Mouse (Mus musculus) liver, embryonic 14.5 days (tissue): Measurements from ENCODE around the gene Smg1. TPM values are rescaled to one million over a fixed set of nuclear protein-coding genes. Genes with fewer than 3 reads are reported as not detected.

Source experiments
- ATAC-seq: fragments of 200-750 bp; cut with Nextera tagmentation; 2 replicates; pipeline ENCODE4 v1.8.0; 2017; ENCODE audit warnings: moderate number of reproducible peaks, mild to moderate bottlenecking, moderate library complexity; ENCODE audit not compliant: insufficient read depth
- DNase-seq, 3 experiments: peaks; one replicate each; pipeline ENCODE4 v3.0.0-alpha.2; 2012 to 2013; ENCODE audit warnings: low read depth in 3 of 3, low spot score in 3 of 3
- H3K27ac ChIP-seq: fragments of 300-500 bp; sonication (generic); 2 replicates; pipeline ENCODE4 v1.5.1; 2014; ENCODE audit warnings: moderate library complexity, mild to moderate bottlenecking, control low read depth, inconsistent platforms
- H3K27me3 ChIP-seq: fragments of 300-500 bp; sonication (generic); 2 replicates; pipeline ENCODE4 v1.6.1; 2014; ENCODE audit warnings: mild to moderate bottlenecking, low read length, moderate library complexity; ENCODE audit not compliant: control insufficient read depth, insufficient read depth
- H3K36me3 ChIP-seq: fragments of 300-500 bp; sonication (generic); replicated peaks from 2 replicates; pipeline ENCODE4 v1.6.1; 2014; ENCODE audit warnings: low read depth; ENCODE audit not compliant: control insufficient read depth, insufficient read depth
- H3K4me1 ChIP-seq, 2 experiments: fragments of 200-500 bp in 1 of 2; fragments of 300-500 bp in 1 of 2; sonication (generic) in 1 of 2; replicated peaks; 2 replicates each; pipeline ENCODE4 v1.6.1; 2012 to 2014; ENCODE audit warnings: antibody characterized with exemption in 1 of 2, inconsistent platforms in 1 of 2, low read length in 1 of 2; ENCODE audit not compliant: control insufficient read depth in 2 of 2, insufficient read depth in 2 of 2
- H3K4me2 ChIP-seq: fragments of 300-500 bp; sonication (generic); 2 replicates; pipeline ENCODE4 v1.6.1; 2014; ENCODE audit warnings: low read depth, mild to moderate bottlenecking, control low read depth, moderate library complexity
- H3K4me3 ChIP-seq, 2 experiments: fragments of 200-500 bp in 1 of 2; fragments of 300-500 bp in 1 of 2; sonication (generic) in 1 of 2; 2 replicates each; pipeline ENCODE4 v1.5.1; 2012 to 2014; ENCODE audit warnings: low read depth in 2 of 2, low read length in 2 of 2, mild to moderate bottlenecking in 2 of 2, control low read depth in 1 of 2, inconsistent platforms in 1 of 2, moderate library complexity in 1 of 2; ENCODE audit not compliant: insufficient read depth in 1 of 2
- H3K9ac ChIP-seq: fragments of 300-500 bp; sonication (generic); replicated peaks from 2 replicates; pipeline ENCODE4 v1.6.1; 2014; ENCODE audit warnings: mild to moderate bottlenecking, control low read depth, moderate library complexity
- H3K9me3 ChIP-seq: fragments of 300-500 bp; sonication (generic); 2 replicates; pipeline ENCODE4 v1.6.1; 2016; ENCODE audit warnings: low read length, mixed read lengths; ENCODE audit not compliant: control insufficient read depth
- CTCF ChIP-seq: IDR thresholded peaks from 2 replicates; pipeline ENCODE4 v1.5.1; 2016; ENCODE audit warnings: antibody characterized with exemption, low read depth, control low read depth
- EP300 ChIP-seq: IDR thresholded peaks from 2 replicates; pipeline ENCODE4 v1.6.1; 2016; ENCODE audit warnings: antibody characterized with exemption, low read depth
- WGBS: fragments of 180-500 bp; shearing (Covaris S2); extraction: QIAGEN DNeasy Blood & Tissue Kit; methylation state at CpG from one replicate; pipeline ENCODE4 v1.1.7; 2014; ENCODE audit not compliant: insufficient replicate concordance; 5-methylcytosine and 5-hydroxymethylcytosine counted together
- polyA plus RNA-seq, 2 experiments: library from polyadenylated mRNA; depleted of rRNA in 1 of 2; stranded (reverse) in 1 of 2; unstranded in 1 of 2; fragments of >200 nt; fragmentation: Nextera tagmentation in 1 of 2; extraction: Ambion mirVana in 1 of 2; gene quantifications; 2 replicates each; pipeline versions ENCODE4 v1.2.1 to v1.2.3; 2012 to 2014

The Smg1 gene
- polyA plus RNA-seq, 2 experiments: 5.7 to 10.5 TPM

DNA sequence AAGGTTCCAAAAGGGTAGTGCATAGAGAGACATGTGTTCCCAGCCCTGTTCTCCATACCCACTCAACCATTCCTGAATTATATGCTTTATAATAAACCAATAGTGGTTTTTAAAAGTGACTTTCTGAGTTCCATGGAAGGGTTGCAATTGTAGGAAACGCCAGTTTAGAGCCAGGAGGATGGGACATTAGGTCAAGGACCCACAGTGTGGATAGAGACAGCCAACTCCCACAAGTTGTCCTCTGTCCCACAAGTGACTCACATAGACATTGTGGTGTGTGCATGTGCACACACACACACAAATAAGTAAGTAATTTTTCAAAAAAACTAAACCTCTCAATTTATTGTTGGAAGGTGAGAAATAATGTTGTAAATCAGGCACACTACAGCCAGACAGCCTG lies 20.1 kb upstream of the Smg1 start:
- peaks cover 0 to 7% of the 10 kb centered on the region in 2 experiments; a peak in 2 of 4 replicates for H3K4me1 ChIP-seq
- 35% methylated on average over 1 of the region's 1 CpGs for WGBS
- ATAC-seq: no peak
- H3K9me3 ChIP-seq: no peaks in the 10 kb centered on the region
- H3K9ac ChIP-seq: no peak overlapping the region
- H3K27me3 ChIP-seq: no peaks in the 10 kb centered on the region
- DNase-seq: no peak
- H3K36me3 ChIP-seq: no peaks in the 10 kb centered on the region
- H3K27ac ChIP-seq: no peak overlapping the region
- no peak overlapping the region for H3K4me2 ChIP-seq
- no peak overlapping the region for H3K4me3 ChIP-seq
- TF ChIP-seq EP300 (no peak), CTCF (no peak)

- ATAC-seq (no peak), DNase-seq (no peak)
- TF ChIP-seq CTCF: no peak
- TF ChIP-seq EP300: no peak
- Histone ChIP-seq H3K9ac (no peak overlapping the region), H3K27me3 (no peaks in the 10 kb centered on the region), H3K27ac (no peak overlapping the region), H3K4me1 (peaks cover 0 to 7% of the 10 kb centered on the region in 2 experiments; a peak in 2 of 4 replicates), H3K4me2 (no peak overlapping the region), H3K4me3 (no peak overlapping the region), H3K9me3 (no peaks in the 10 kb centered on the region), H3K36me3 (no peaks in the 10 kb centered on the region)
- WGBS: 34% methylated on average over 5 of the region's 5 CpGs
Observed at GRCm38 (mm10) chr7:118262409-118262808, 18.9 kb upstream of the Smg1 start.

- no peak overlapping the region for H3K27ac ChIP-seq
- H3K9me3 ChIP-seq: no peaks in the 10 kb centered on the region
- no peak for DNase-seq
- ATAC-seq: no peak
- no peaks in the 10 kb centered on the region for H3K27me3 ChIP-seq
- H3K9ac ChIP-seq: no peak overlapping the region
- 64% methylated on average over 7 of the region's 7 CpGs for WGBS
- H3K4me1 ChIP-seq: peaks cover 0 to 2% of the 10 kb centered on the region in 2 experiments; a peak in 1 of 4 replicates
- H3K4me2 ChIP-seq: no peak overlapping the region
- no peak overlapping the region for H3K4me3 ChIP-seq
- no peaks in the 10 kb centered on the region for H3K36me3 ChIP-seq
- no peak for TF ChIP-seq CTCF
- TF ChIP-seq EP300: no peak
Observed at GRCm38 (mm10) chr7:118259676-118260305, 16.3 kb upstream of the Smg1 start.

- no peak overlapping the region for H3K4me2 ChIP-seq
- H3K36me3 ChIP-seq: no peaks in the 10 kb centered on the region
- no peak overlapping the region for H3K9ac ChIP-seq
- 0 out of 4 replicates have a peak, but pooled peaks cover 0 to 2% of the 10 kb centered on the region in 2 experiments for H3K4me1 ChIP-seq
- no peak for ATAC-seq
- no peak overlapping the region for H3K4me3 ChIP-seq
- no peak for TF ChIP-seq EP300
- no peak for TF ChIP-seq CTCF
- no peak overlapping the region for H3K27ac ChIP-seq
- H3K9me3 ChIP-seq: no peaks in the 10 kb centered on the region
- H3K27me3 ChIP-seq: no peaks in the 10 kb centered on the region
- DNase-seq: no peak
Observed at GRCm38 (mm10) chr7:118258451-118258850, 15.0 kb upstream of the Smg1 start.

DNA sequence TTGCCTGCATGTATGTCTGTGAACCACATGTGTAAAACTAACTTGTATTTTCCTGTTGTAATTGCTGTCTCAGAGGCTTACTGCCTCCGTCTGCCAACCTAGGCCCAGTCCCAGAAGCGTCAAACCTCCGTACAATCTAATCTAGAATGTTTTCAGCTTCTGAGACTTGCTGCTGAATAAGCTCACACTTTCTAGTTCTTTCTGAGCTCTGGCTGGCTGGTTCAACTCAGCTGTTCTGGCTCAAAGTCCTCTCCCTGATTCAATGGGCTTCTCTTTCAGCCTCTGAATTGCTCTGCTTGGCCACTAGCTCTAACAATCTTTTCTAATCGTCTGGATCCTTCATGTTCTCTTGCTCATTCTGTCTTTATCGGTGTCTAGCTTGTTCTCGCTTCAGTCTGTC lies 13.3 kb upstream of the Smg1 start:
- Histone ChIP-seq H3K4me3 (no peak overlapping the region), H3K27ac (no peak overlapping the region)

More for the DNA sequence above, 13.3 kb upstream of the Smg1 start:
- H3K4me2 ChIP-seq: no peak overlapping the region
- no peaks in the 10 kb centered on the region for H3K27me3 ChIP-seq
- no peaks in the 10 kb centered on the region for H3K9me3 ChIP-seq
- H3K36me3 ChIP-seq: no peaks in the 10 kb centered on the region
- no peak overlapping the region for H3K9ac ChIP-seq
- no peak for DNase-seq
- H3K4me1 ChIP-seq: peaks cover 0 to 6% of the 10 kb centered on the region in 2 experiments; a peak in 2 of 4 replicates
- WGBS: 67% methylated on average over 6 of the region's 6 CpGs
- no peak for ATAC-seq
- no peak for TF ChIP-seq EP300
- no peak for TF ChIP-seq CTCF
